Mouse (Mus musculus) erythroblast, embryonic 14.5 days (primary cell): ENCODE results near the gene Sv2b.
"Not testable (repeated sequence)": the region's sequence is repeated elsewhere in the genome, so short reads cannot be mapped to it uniquely, and the experiment has no call there.

Experiments used
- GATA1 ChIP-seq: IDR thresholded peaks from 2 replicates; pipeline ENCODE4 v1.6.1; 2012; ENCODE audit warnings: low read length, inconsistent platforms, mixed read lengths
- TAL1 ChIP-seq: IDR thresholded peaks from 3 replicates; pipeline ENCODE4 v1.6.1; 2012; ENCODE audit warnings: low read length, inconsistent platforms, mixed read lengths

DNA sequence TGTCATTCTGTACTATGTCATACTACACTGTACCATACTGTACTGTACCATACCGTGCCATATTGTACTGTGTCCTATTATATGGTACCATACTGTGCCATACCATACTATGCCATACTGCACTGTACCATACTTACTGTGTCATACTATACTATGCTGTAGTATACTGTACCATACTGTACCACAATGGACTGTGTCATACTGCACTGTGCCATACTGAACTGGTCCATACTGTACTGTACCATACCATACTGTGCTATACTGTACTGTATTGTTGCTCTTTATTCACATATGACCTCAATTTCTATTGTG lies 114.2 kb downstream of the Sv2b start:
- TF ChIP-seq GATA1, TAL1: not testable (repeated sequence)
